Mouse (Mus musculus): ENCODE data around the gene Ovca2.
A peak's percentile ranks its signal among the peaks of the same experiment; 100 is the strongest.

The Ovca2 gene

DNA sequence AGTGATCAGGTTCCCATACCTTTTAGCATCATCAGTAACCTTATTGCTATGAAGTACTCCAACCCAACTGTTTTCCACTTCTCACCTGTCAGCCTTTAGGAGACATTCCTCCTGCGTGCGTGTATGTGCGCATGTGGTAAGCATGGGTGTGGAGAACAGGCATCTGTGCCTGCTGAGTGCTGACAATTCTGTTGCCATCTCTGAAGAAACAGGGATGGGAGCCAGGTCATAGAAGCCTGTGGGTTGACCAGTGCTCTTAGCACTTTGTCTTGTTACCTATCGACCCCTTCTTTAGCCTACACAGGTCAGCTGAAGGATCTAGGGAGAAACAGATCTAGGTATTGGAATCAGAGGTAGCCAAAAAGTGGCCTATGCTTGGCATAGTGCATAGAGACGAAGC lies 45.2 kb downstream of the Ovca2 start:
- DNase-seq (ENCODE audit: inconsistent age in 2 of 2, low spot score in 1 of 2) = no peak

DNA sequence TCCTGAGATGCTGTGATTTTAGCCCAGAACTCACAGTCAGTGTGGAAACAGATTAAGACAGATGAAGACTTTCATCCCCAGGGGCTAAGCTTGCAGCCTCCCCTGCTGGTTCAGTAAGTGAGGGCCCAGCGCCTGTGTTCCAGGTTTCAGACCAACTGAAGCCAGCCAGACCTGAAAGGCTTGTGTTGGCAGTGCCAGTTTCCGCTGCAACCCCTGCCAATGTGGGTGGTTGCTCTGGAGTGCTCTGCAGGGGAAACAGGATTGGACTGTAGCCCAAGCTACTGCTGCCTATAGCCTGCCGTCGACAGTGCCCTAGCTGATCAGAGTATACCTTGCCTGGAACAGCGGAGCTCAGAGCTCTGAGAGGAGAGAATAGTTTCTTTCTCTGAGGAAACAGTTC lies 46.4 kb downstream of the Ovca2 start:
- DNase-seq (ENCODE audit: inconsistent age in 2 of 2, low spot score in 1 of 2) = peak; percentile 18 to 67

DNA sequence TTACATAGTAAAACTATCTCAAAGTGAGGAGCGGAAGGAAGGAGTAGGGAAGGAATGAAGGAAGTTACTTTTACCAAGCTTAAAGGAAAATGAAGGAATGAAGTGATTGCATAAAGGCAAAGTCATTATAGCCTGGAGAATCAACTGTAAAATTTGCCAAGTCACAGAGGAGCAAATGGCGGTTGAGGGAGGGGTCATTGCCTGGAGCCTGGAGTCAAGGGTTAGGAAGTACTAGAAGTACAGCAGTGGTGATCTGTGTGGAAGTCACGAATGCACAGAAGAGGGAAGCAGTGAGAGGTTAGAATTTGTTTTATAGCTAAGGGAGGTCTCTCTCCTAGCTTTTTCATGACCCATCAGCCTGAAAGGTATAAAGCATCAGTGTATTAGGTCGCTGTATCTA lies 47.3 kb downstream of the Ovca2 start:
- no peak for DNase-seq (ENCODE audit: inconsistent age in 2 of 2, low spot score in 1 of 2)

GRCm38 (mm10) chr11:75129481-75129880 lies 49.2 kb downstream of the Ovca2 start:
- no peak for DNase-seq (ENCODE audit: inconsistent age in 2 of 2, low spot score in 1 of 2)

DNA sequence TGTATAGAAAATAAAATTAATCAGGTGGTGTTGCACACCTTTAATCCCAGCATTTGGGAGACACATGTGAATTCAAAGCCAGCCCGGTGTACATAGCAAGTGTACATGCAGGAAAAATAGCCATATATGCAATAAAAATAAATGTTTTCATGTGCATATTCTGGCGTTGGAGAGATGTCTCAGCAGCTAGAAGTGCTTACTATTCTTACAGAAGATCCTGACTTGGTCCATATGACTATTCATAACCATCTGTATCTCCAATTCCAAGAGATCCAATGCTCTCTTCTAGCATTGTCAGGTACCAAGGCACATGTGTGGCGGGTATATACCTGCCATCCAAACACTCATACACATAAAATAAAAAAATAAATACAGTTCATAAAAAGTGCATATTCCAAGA lies 52.3 kb downstream of the Ovca2 start:
- no peak for DNase-seq (ENCODE audit: inconsistent age in 2 of 2, low spot score in 1 of 2)

Measured in adrenal gland, adult (tissue).